Mouse (Mus musculus): ENCODE results near the gene Itgb7. TPM values are rescaled to one million over a fixed set of nuclear protein-coding genes. Genes with fewer than 3 reads are reported as not detected.

Itgb7 gene
- polyA plus RNA-seq, 1 experiment from 2014 or later, result 0.55 TPM

DNA sequence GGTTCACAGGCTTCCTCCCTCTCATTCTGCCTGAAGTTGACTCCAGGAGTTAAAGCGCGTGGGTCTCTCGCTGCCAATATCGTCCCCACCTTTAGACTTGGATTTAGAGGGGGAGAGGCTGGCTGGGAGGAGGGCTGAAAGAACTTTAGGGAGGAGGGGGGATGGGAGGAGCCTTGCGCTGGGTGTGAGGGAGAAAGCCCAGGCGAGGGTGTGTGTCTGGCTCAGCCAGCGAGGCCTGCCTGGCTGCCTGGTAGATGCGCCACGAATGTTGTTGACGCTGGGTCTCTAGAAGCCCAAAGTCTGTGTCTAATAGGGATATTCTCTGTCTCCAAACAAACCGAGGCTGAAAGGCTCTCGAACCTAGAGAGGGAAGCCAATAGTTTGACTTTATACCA, 26.3 kb upstream of the Itgb7 start:
- no peaks in the 10 kb centered on the region for H3K9me3 ChIP-seq
- H3K4me3 ChIP-seq, result peak overlapping the region; percentile 67
- DNase-seq (ENCODE audit: extremely low spot score, low spot score), result no peak
- 3% methylated on average over 12 of the region's 12 CpGs for WGBS
- H3K36me3 ChIP-seq (replicated peaks), result no peaks in the 10 kb centered on the region
- peaks cover 59% of the 10 kb centered on the region for H3K4me1 ChIP-seq
- H3K27me3 ChIP-seq (ENCODE audit: poor library complexity, severe bottlenecking), result peaks cover 68% of the 10 kb centered on the region
- peak overlapping the region; percentile 86 for H3K27ac ChIP-seq

DNA sequence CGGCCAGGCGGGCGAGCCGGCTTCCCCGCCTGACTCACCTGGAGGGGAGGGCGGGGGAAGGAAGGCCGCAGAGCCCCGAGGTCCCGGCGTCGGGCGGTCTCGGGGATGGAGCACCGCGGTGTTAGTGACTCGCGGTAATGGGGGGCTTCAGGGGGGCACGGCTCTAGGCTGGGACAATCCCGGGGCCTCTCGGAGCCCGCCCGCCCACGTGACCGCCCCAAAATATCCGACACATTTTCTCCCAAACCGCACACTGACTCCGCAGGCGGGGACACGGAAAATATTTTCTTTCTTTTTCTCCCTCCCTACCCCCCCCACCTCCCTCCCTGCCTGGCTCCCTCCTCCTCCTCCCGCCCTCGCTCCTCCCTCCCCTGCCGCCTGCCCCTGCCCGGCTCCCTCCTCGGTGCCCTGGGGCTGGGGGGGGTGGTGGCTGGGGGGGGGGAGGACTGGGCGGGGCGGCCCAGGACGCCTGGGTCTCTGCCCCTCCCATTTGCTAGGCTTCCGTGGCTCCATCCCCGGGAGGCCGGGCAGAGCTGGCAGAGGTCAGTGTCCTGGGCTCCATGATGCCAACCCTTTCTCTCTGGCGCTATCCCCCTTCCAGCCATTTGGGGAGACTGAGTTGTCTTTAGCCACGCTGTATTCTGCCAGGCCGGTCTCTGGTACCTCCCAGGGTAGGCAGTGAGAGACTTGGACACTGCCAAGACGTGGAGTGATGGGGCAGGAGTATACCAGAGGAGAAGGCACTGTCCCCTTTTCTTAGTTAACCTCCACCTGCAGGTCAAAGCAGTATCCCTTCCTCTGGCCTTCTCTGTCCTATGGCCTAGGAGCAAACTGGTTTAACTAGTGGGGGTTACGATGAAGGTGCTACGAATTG, 25.7 kb upstream of the Itgb7 start, which contains the start of gene Rarg:
Rarg (minus strand) TSS at position 316 of the 874 bp plus-strand sequence.
- 0 out of 2 replicates have a peak, but pooled peaks cover 2% of the 10 kb centered on the region for H3K36me3 ChIP-seq (replicated peaks)
- peak within 1 kb of the TSS; percentile 67 for H3K4me3 ChIP-seq
- H3K9me3 ChIP-seq, result no peaks in the 10 kb centered on the region
- peaks cover 66% of the 10 kb centered on the region for H3K27me3 ChIP-seq (ENCODE audit: poor library complexity, severe bottlenecking)
- peak within 1 kb of the TSS; percentile 86 for H3K27ac ChIP-seq
- WGBS, result 2% methylated on average over 45 of the region's 46 CpGs
- peaks cover 61% of the 10 kb centered on the region for H3K4me1 ChIP-seq
- DNase-seq (ENCODE audit: extremely low spot score, low spot score), result no peak

DNA sequence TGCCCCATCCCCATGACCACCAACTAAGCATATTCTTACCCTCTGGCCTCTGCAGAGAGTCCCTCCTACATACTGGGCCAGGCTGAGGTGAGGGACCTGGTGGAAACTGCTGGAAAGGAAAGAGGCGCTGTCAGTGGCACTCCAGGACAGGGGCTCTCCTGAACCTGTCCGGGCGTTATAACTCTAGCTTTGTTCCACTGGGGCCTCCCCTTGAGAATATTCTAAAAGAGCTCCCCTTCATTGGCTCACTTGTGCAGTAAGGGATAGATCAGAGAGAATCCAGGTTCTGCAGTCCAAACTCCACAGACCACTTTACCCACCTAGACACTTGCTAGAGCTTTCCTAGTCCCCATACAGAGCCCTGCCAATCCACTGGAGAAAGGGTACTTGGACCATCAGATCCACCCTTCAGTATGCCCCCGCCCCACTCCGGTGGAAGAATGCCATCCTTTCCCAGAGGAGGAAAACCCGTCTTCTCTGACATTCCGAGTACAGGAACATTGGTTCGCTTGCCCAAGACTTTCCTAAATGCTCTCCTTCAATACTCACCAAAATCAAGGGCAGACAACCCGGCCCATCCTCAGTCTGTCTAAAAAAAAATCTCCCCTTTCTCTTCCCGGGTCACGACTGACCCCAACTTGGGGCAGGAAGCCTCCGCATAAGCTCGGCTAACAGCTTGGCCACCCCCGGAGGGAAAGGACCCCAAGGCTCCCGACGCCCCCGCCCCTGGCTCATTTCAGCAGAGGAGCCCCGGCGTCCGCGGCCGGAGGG, 24.9 kb upstream of the Itgb7 start:
- H3K27ac ChIP-seq, result peak overlapping the region; percentile 86

DNA sequence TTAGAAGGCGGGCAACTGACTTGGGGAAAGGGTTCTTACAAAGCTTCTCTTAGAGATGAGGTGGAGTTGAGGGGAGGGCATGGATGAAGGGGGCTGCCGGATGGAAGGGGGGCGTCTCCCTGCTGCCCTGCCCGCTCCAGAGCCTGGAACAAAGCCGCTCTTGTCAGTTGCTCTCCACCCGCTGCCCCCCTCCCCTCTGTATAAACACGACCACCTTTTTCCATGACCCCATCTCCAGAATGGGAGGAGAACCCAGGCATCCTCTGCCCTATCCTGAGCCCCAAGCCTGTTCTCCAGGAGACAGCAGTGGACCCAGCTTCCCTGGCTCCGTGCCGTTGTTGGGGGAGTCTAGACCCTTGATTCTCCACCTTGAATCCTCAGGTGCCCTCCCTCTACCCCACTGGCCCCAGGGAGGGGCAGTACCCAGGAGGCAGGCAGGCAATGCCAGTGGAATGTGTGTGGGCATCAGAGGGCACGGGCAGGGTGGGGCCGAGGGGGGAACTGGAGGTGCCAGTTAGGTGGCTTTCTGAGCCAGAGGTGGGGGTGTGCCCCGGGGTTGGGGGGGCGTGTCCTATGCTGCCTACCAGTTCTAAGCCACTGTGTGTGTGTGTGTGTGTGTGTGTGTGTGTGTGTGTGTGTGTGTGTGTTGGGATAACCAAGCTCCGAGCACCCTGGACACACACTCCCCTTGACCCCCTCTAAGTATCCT, 24.0 kb upstream of the Itgb7 start:
- 42% methylated on average over 14 of the region's 14 CpGs for WGBS
- peak overlapping the region; percentile 67 for H3K4me3 ChIP-seq
- DNase-seq (ENCODE audit: extremely low spot score, low spot score), result no peak
- H3K27ac ChIP-seq, result peak overlapping the region; percentile 86
- peaks cover 80% of the 10 kb centered on the region for H3K27me3 ChIP-seq (ENCODE audit: poor library complexity, severe bottlenecking)
- H3K9me3 ChIP-seq, result no peaks in the 10 kb centered on the region
- peaks cover 79% of the 10 kb centered on the region for H3K4me1 ChIP-seq
- peaks cover 4% of the 10 kb centered on the region; the same call in 1 of the 2 replicates for H3K36me3 ChIP-seq (replicated peaks)

More for the DNA sequence above, 24.9 kb upstream of the Itgb7 start:
- peaks cover 71% of the 10 kb centered on the region for H3K27me3 ChIP-seq (ENCODE audit: poor library complexity, severe bottlenecking)
- no peak for DNase-seq (ENCODE audit: extremely low spot score, low spot score)
- WGBS, result 7% methylated on average over 22 of the region's 22 CpGs
- peaks cover 70% of the 10 kb centered on the region for H3K4me1 ChIP-seq
- peak overlapping the region; percentile 67 for H3K4me3 ChIP-seq
- H3K36me3 ChIP-seq (replicated peaks), result peaks cover 4% of the 10 kb centered on the region; the same call in 1 of the 2 replicates
- no peaks in the 10 kb centered on the region for H3K9me3 ChIP-seq

DNA sequence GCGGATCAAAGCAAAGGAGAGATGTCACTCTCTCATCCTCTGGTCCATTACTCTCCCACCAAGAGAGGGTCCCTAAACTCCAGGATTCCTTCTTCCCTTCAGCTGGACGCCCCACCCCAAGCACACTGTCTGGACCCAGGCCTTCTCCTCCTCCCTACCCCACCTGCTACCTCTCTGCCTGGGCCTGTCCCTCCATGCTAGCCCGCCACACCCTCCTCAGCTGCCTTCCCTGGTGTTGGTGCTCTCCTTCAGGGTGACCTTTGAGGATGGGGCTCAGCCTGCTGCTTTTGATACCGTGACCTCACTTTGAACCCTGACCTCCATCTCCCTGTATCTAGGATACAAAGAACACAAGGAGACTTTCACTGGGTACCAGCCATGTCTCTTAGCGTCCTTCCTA, 18.8 kb upstream of the Itgb7 start:
- H3K4me3 ChIP-seq, result peak overlapping the region; percentile 69; the same call in 1 of the 2 replicates
- H3K9me3 ChIP-seq, result no peaks in the 10 kb centered on the region
- no peak for DNase-seq (ENCODE audit: extremely low spot score, low spot score)
- peak overlapping the region; percentile 87; the same call in 1 of the 2 replicates for H3K27ac ChIP-seq
- 62% methylated on average over 5 of the region's 5 CpGs for WGBS
- peaks cover 83% of the 10 kb centered on the region for H3K27me3 ChIP-seq (ENCODE audit: poor library complexity, severe bottlenecking)
- peaks cover 83% of the 10 kb centered on the region for H3K4me1 ChIP-seq
- peaks cover 4% of the 10 kb centered on the region; the same call in 1 of the 2 replicates for H3K36me3 ChIP-seq (replicated peaks)

DNA sequence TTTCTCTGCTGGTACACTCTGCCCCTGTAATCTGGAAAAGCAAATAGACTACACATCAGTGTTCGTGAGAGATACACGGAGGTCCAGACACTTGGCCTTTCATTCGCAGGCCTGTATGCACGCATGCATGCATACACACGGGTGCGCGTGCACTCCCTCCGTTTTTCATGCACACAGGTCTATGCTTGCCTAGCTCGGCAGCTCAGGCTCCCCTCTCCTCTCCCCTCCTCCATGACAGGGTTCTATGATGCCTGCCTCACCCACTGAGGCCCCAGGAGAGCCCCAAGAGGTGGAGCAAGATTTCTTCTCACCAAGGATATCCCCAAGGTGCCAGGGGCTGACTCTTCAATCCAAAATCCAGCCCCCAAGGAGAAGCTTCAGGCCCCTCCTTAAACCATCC, 18.2 kb upstream of the Itgb7 start:
- Histone ChIP-seq H3K9me3 (no peaks in the 10 kb centered on the region), H3K36me3 (replicated peaks) (peaks cover 4% of the 10 kb centered on the region; the same call in 1 of the 2 replicates), H3K4me1 (peaks cover 83% of the 10 kb centered on the region), H3K4me3 (peak overlapping the region; percentile 69), H3K27ac (peak overlapping the region; percentile 87), H3K27me3 (ENCODE audit: poor library complexity, severe bottlenecking) (peaks cover 83% of the 10 kb centered on the region)
- WGBS, result 41% methylated on average over 9 of the region's 9 CpGs
- DNase-seq (ENCODE audit: extremely low spot score, low spot score), result no peak

DNA sequence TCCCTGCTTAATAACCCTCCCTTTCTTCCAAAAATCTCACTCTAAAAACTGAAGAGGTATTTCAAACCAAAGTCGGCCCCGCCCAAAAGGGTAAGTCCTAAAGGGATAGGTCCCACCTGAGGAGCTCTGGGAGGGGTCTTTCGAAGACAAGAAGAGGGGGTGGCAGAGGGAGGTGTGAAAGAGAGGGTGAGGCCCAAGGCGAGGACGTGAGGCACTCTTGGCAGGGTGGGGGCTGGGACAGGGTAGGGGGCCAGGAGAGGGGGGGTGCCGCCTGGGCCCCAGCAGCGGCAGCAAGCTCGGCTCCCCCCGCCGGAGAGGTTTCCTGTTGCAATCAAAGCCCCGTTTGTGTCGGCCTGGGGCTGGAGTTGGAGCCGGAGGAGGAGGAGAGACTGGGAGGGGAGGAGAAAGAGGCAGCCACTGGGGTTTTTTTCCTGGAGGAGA, 17.5 kb upstream of the Itgb7 start:
- peak overlapping the region; percentile 87 for H3K27ac ChIP-seq

DNA sequence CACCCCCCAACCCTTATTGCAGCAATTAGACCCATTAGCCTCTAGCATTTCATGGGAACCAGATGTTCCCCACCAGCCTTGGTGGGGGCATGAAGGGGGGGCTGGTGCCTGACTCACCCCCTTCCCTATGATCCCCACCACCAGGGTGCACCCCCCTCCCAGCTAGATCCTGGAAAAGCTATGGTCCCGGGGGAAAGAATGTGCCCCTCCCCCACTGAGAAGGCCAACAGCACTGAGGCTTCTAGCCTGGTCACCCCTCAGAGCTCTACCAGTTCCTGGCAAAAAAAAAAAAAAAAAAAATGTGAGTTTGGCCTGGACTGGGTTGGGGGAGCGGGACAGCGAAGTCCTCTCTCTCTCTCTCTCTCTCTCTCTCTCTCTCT, 17.1 kb upstream of the Itgb7 start:
- DNase-seq (ENCODE audit: extremely low spot score, low spot score), result no peak
- peak overlapping the region; percentile 69 for H3K4me3 ChIP-seq

More for the DNA sequence above, 17.5 kb upstream of the Itgb7 start:
- Histone ChIP-seq H3K9me3 (no peaks in the 10 kb centered on the region), H3K4me3 (peak overlapping the region; percentile 69), H3K4me1 (peaks cover 86% of the 10 kb centered on the region), H3K36me3 (replicated peaks) (peaks cover 4% of the 10 kb centered on the region; the same call in 1 of the 2 replicates), H3K27me3 (ENCODE audit: poor library complexity, severe bottlenecking) (peaks cover 84% of the 10 kb centered on the region)
- 2% methylated on average over 13 of the region's 13 CpGs for WGBS
- no peak for DNase-seq (ENCODE audit: extremely low spot score, low spot score)

DNA sequence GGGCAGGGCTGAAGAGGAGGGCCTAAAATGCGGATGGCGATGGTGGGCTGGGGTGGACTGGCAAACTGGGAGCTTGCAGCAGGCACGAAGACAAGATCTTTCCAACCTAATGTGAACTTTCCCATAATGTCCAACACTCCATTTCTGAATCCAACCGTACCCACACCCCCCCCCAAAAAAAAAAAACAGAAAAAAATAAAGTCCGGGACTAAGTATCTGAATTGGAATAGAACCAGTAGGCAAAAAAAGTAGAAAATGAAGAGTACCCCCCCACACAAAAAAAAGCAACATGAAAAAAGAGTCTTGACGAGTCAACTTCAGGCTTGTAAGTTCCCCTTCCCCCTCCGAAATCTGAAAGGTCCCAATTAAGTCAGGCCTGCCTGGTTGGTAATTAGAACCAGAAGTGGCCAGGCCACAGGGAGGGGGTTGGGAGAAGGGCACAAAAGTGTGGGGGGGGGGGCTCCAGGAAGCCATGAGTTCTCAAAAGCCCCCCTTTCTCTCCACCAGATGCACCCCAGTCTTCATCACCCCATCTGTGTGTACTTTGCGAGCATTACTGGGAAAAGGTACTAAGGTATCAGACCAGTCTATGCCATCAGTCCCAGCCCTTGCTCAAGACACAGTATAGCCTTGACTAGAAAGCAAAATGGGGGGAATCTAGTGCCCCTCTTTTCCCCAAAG, 16.5 kb upstream of the Itgb7 start:
- peaks cover 4% of the 10 kb centered on the region; the same call in 1 of the 2 replicates for H3K36me3 ChIP-seq (replicated peaks)
- H3K27ac ChIP-seq, result peak overlapping the region; percentile 87
- peak overlapping the region; percentile 69 for H3K4me3 ChIP-seq
- peaks cover 94% of the 10 kb centered on the region for H3K4me1 ChIP-seq
- peaks cover 89% of the 10 kb centered on the region for H3K27me3 ChIP-seq (ENCODE audit: poor library complexity, severe bottlenecking)
- 5% methylated on average over 8 of the region's 8 CpGs for WGBS
- no peaks in the 10 kb centered on the region for H3K9me3 ChIP-seq
- DNase-seq (ENCODE audit: extremely low spot score, low spot score), result no peak

More for the DNA sequence above, 17.1 kb upstream of the Itgb7 start:
- Histone ChIP-seq H3K9me3 (no peaks in the 10 kb centered on the region), H3K27ac (peak overlapping the region; percentile 87), H3K4me1 (peaks cover 89% of the 10 kb centered on the region), H3K36me3 (replicated peaks) (peaks cover 4% of the 10 kb centered on the region; the same call in 1 of the 2 replicates), H3K27me3 (ENCODE audit: poor library complexity, severe bottlenecking) (peaks cover 84% of the 10 kb centered on the region)
- 0% methylated on average over 3 of the region's 3 CpGs for WGBS

DNA sequence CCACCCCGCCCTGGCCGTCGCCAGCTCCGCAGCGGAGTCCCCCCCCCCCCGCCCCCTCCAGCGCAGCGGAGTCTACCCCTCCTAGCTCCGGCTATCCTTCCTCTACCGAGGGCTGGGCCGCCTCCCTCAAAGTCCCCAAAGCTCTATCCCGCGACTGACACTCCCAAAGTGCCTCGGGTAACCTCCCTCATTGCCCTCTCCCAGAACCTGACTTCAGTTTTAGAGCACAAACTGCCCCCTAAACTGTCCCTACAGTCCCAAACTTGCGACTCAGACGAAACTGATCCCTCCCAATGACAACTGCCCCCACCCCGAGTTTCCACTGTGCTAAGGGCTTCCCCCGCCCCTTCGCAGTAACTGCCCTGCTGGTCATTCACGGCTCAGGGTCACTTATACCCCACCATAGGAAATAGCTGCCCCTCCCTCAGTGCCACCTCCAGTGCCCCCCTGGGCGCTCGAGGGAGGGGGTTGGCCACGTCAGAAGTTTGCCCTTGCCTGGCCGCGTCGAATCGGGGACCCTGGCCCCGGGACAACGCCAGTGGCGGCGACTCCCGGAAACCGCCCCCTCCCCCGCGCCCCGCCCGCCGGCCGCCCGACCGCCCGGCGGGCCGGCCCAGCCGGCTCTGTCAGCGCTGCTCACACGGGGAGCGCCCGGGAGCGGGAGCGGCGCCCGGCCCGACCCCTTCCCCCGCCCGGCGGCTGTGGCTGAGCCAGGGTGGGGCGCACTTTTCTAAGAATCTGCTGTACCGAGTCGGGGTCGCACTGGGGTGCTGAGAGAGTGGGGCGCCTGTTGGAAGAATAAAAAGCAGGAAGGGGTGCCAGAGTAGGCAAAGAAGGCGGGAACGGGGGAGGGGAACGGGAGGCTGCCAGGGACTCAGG, 15.7 kb upstream of the Itgb7 start:
- Histone ChIP-seq H3K4me3 (peak overlapping the region; percentile 69), H3K4me1 (peaks cover 100% of the 10 kb centered on the region), H3K9me3 (no peaks in the 10 kb centered on the region), H3K27me3 (ENCODE audit: poor library complexity, severe bottlenecking) (peaks cover 96% of the 10 kb centered on the region), H3K36me3 (replicated peaks) (peaks cover 3% of the 10 kb centered on the region; the same call in 1 of the 2 replicates), H3K27ac (peak overlapping the region; percentile 87)
- WGBS, result under 1% methylated on average over 65 of the region's 65 CpGs
- DNase-seq (ENCODE audit: extremely low spot score, low spot score), result peak; percentile 63

DNA sequence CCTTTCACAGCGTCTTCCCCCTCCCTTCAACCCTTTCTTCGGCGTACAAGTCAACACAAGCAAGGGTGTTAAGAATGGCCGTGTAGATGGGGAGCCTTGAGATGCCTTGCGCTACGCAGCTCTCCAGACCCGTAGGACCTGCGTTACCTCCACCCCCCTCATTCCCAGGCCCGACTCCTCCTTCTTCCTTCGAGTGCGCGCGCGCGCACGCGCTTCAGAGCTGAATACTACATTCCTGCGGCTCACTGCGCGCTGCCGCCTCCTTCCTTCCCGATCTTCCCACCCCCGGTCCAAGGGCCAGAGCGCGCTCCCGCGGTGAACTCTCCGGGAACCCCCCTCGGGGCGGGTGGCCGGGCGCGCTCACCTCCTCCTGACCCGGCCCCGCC, 15.1 kb upstream of the Itgb7 start:
- peak overlapping the region; percentile 87 for H3K27ac ChIP-seq
- peak overlapping the region; percentile 69 for H3K4me3 ChIP-seq
- peaks cover 98% of the 10 kb centered on the region for H3K27me3 ChIP-seq (ENCODE audit: poor library complexity, severe bottlenecking)
- H3K9me3 ChIP-seq, result no peaks in the 10 kb centered on the region
- no peaks in the 10 kb centered on the region; the same call in 1 of the 2 replicates for H3K36me3 ChIP-seq (replicated peaks)
- WGBS, result under 1% methylated on average over 35 of the region's 35 CpGs
- DNase-seq (ENCODE audit: extremely low spot score, low spot score), result peak; percentile 88
- peaks cover 97% of the 10 kb centered on the region for H3K4me1 ChIP-seq
